Mouse (Mus musculus): Measurements from ENCODE around the gene Gm5294. TPM values are rescaled to one million over a fixed set of nuclear protein-coding genes. Genes with fewer than 3 reads are reported as not detected.

Gene Gm5294
- polyA plus RNA-seq, 1 experiment: not detected

GRCm38 (mm10) chr5:138857010-138857617 lies 37.2 kb downstream of the Gm5294 start:
- TF ChIP-seq TAL1 (IDR thresholded peaks at IDR 0.05; ENCODE audit: low read length) (no peak), GATA1 (IDR thresholded peaks at IDR 0.05; ENCODE audit: low read length) (no peak)
- H3K27me3 ChIP-seq (ENCODE audit: control insufficient read depth): no peaks in the 10 kb centered on the region
- H3K36me3 ChIP-seq (ENCODE audit: control insufficient read depth): no peaks in the 10 kb centered on the region
- H3K4me3 ChIP-seq (replicated peaks): no peak overlapping the region
- H3K9me3 ChIP-seq (ENCODE audit: control insufficient read depth, low read length): no peaks in the 10 kb centered on the region; the same call in 1 of the 2 replicates
- H3K4me1 ChIP-seq (ENCODE audit: control insufficient read depth): no peaks in the 10 kb centered on the region

DNA sequence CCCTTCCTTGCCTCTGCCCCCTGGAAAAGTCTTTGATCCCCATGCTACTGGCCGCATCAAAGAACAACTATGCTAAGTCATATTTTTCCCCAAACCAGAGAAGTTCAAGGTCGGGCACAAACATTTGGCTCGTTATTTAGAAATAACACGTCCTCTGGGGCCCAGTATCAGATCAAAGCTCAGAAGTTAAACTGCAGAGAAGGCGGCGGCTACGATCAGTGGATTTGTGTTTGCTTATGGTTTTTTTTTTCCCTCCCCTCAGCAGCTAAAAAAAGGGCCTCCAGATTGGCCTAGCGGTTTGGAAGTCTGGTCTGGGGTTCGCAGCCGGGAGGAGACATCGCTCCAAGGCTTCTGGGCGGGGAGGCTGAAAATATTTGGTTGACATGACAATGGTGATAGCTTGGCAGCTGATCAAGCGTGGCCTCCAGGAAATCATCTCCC lies 38.0 kb downstream of the Gm5294 start:
- Histone ChIP-seq H3K36me3 (ENCODE audit: control insufficient read depth) (no peaks in the 10 kb centered on the region), H3K4me3 (replicated peaks) (no peak overlapping the region), H3K9me3 (ENCODE audit: control insufficient read depth, low read length) (no peaks in the 10 kb centered on the region), H3K27me3 (ENCODE audit: control insufficient read depth) (no peaks in the 10 kb centered on the region), H3K4me1 (ENCODE audit: control insufficient read depth) (no peaks in the 10 kb centered on the region)
- no peak for TF ChIP-seq TAL1 (IDR thresholded peaks at IDR 0.05; ENCODE audit: low read length)
- TF ChIP-seq GATA1 (IDR thresholded peaks at IDR 0.05; ENCODE audit: low read length): no peak

GRCm38 (mm10) chr5:138863681-138864146 lies 43.8 kb downstream of the Gm5294 start:
- no peak for TF ChIP-seq TAL1 (IDR thresholded peaks at IDR 0.05; ENCODE audit: low read length)
- no peak for TF ChIP-seq GATA1 (IDR thresholded peaks at IDR 0.05; ENCODE audit: low read length)

DNA sequence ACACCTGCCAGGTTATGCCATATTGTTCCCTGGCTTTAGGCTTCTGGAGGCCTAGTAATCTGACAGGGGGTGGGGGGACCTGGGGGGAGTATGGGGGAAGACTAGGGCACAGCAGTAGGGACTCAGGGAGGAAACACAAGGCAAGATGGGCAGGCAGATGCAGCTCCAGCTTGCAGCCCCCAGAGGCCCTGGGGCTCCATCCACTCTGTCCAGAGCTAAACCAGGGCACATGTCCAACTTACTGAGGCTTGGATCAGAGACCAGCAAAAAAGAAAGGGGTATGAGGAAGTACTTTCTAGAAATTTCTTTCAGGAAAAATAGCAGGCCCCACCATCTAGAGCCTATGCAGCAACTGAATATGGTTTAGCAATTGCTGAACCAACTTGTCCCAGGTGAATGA lies 44.3 kb downstream of the Gm5294 start:
- TF ChIP-seq GATA1 (IDR thresholded peaks at IDR 0.05; ENCODE audit: low read length) (no peak), TAL1 (IDR thresholded peaks at IDR 0.05; ENCODE audit: low read length) (no peak)

More at GRCm38 (mm10) chr5:138863681-138864146, 43.8 kb downstream of the Gm5294 start:
- no peaks in the 10 kb centered on the region for H3K4me1 ChIP-seq (ENCODE audit: control insufficient read depth)
- no peaks in the 10 kb centered on the region for H3K9me3 ChIP-seq (ENCODE audit: control insufficient read depth, low read length)
- no peaks in the 10 kb centered on the region for H3K27me3 ChIP-seq (ENCODE audit: control insufficient read depth)
- no peaks in the 10 kb centered on the region for H3K36me3 ChIP-seq (ENCODE audit: control insufficient read depth)
- no peak overlapping the region for H3K4me3 ChIP-seq (replicated peaks)

DNA sequence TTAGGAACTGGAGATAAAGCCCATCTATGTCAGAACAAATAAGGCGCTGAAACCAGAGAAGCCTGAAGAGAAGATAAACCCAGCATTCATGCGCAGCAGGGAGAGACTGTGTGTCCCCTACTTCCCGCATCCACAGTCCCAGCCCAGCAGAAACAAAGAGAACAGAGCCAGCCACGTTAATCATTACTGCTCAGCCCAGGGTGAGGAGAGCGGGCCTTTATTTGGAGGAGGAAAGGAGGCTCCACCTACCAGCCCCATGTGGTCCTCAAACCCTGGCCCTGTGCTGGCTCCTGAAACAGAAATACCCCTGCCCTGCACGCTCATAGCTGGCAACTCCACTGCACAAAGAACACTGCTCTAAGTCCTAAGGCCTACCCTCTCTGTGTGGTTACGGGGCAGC lies 45.0 kb downstream of the Gm5294 start:
- Histone ChIP-seq H3K9me3 (ENCODE audit: control insufficient read depth, low read length) (no peaks in the 10 kb centered on the region), H3K27me3 (ENCODE audit: control insufficient read depth) (no peaks in the 10 kb centered on the region), H3K4me3 (replicated peaks) (no peak overlapping the region), H3K36me3 (ENCODE audit: control insufficient read depth) (no peaks in the 10 kb centered on the region), H3K4me1 (ENCODE audit: control insufficient read depth) (no peaks in the 10 kb centered on the region)
- TF ChIP-seq GATA1 (IDR thresholded peaks at IDR 0.05; ENCODE audit: low read length) (no peak), TAL1 (IDR thresholded peaks at IDR 0.05; ENCODE audit: low read length) (no peak)

More for the DNA sequence above, 44.3 kb downstream of the Gm5294 start:
- H3K9me3 ChIP-seq (ENCODE audit: control insufficient read depth, low read length): no peaks in the 10 kb centered on the region
- H3K4me3 ChIP-seq (replicated peaks): no peak overlapping the region
- no peaks in the 10 kb centered on the region for H3K27me3 ChIP-seq (ENCODE audit: control insufficient read depth)
- H3K36me3 ChIP-seq (ENCODE audit: control insufficient read depth): no peaks in the 10 kb centered on the region
- no peaks in the 10 kb centered on the region for H3K4me1 ChIP-seq (ENCODE audit: control insufficient read depth)

DNA sequence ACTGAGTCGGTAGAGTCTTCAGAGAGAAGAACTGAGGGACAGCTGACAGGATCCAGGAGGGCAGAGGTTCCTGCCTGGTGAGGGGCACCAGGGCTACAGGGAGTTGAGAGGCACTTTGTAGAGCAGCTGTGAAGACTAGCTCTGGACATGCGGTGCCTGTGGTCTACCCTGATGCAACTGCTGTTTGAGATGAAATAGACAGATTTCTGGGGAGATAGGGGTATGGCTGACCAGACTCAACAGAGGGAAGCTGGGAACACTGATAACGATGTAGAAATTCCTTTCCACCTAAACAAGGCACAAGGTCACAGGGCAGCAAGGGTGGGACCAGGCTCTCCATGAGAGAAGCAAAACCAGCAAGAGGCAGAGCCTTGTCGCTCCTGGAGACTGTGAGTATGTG lies 45.8 kb downstream of the Gm5294 start:
- Histone ChIP-seq H3K4me3 (replicated peaks) (no peak overlapping the region), H3K27me3 (ENCODE audit: control insufficient read depth) (no peaks in the 10 kb centered on the region), H3K4me1 (ENCODE audit: control insufficient read depth) (no peaks in the 10 kb centered on the region), H3K9me3 (ENCODE audit: control insufficient read depth, low read length) (no peaks in the 10 kb centered on the region), H3K36me3 (ENCODE audit: control insufficient read depth) (no peaks in the 10 kb centered on the region)
- no peak for TF ChIP-seq TAL1 (IDR thresholded peaks at IDR 0.05; ENCODE audit: low read length)
- no peak for TF ChIP-seq GATA1 (IDR thresholded peaks at IDR 0.05; ENCODE audit: low read length)

Other genes with a start within 250 kb of the Gm5294 start
- 0.05 and 0.06 TPM in 2 replicates for gene Zfp68, start 200.3 kb upstream of the Gm5294 start, polyA plus RNA-seq (2012)
- 0.01 and 0.03 TPM in 2 replicates for gene A430033K04Rik, start 197.2 kb upstream of the Gm5294 start, polyA plus RNA-seq (2012)
- 0.04 and 0.08 TPM in 2 replicates for gene Fam20c, start 65.6 kb upstream of the Gm5294 start, polyA plus RNA-seq (2012)
- 0.02 TPM in 1 of 2 replicates, not detected in the other for gene Pdgfa, start 177.3 kb downstream of the Gm5294 start, polyA plus RNA-seq (2012)

All from erythroblast, embryonic 14.5 days (primary cell).